17 mouse cellular contexts compared by ENCODE assay signal in the genomic region with DNA sequence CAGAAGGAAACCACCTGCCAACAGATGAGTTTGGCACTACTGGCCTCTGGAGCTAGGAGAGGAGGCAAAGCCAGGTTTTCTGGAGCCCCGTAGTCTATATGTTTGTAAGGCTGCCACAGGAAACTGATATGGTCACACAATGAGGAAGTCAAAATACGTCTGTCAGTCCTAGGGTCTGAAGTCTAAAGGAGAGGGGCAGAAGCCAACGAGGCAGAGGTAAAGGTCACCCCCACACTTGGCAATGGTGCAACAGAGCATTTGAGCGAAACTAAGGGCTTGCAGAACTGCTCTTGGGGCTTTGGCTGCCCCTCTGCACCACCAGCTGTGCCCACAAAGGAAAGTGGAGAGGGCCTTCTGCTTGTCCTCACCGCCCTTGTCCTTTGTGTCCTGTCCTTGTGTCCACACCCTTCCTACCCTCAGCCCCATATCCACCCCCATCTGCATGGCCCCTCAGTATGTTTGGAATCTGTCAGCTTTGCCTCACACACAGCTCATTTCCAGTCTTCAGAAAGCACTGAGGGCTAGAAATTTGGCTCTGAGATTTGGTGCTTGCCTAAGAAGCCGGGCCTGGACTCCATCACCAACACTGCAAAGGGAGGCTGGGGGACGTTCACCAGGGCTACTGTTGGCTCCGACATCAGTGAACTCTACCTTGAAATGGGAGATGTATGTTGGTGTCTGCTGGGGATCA. TPM values are rescaled to one million over a fixed set of nuclear protein-coding genes. Genes with fewer than 3 reads are reported as not detected.
DNase-seq lines count a peak whose midpoint lies in the region; ATAC-seq lines count a peak whose summit lies in the region.
"Had no signal": no experiment of that assay in that cellular context is flagged by ENCODE, and none has a peak within 500 bp of the region (broad histone marks: within the 10 kb centered on the region; RNA-seq: fewer than 3 reads in every experiment).

No protein-coding gene starts in this region.

- H3K4me2 ChIP-seq in heart, embryonic 13.5 days, result no peak overlapping the region
- no peak overlapping the region for H3K4me2 ChIP-seq in neural tube, embryonic 15.5 days
- H3K4me2 ChIP-seq: hindbrain, embryonic 15.5 days; neural tube, embryonic 12.5 days had no signal

- H3K27ac ChIP-seq in heart, embryonic 13.5 days (replicated peaks), result peak overlapping the region; percentile 48
- H3K27ac ChIP-seq in neural tube, embryonic 15.5 days (replicated peaks), result no peak overlapping the region
- H3K27ac ChIP-seq: gastrocnemius, adult 2 months; hindbrain, embryonic 15.5 days; neural tube, embryonic 12.5 days had no signal

- no peak for DNase-seq in heart, adult 8-10 months (ENCODE audit: low spot score)
- DNase-seq in 416B (ENCODE audit: low read depth), result peak; percentile 45
- DNase-seq in lung, postnatal 25 days (ENCODE audit: low spot score), result peak; percentile 68
- no peak for DNase-seq in spleen, postnatal 4 days (ENCODE audit: low spot score in 2 of 2)
- no peak for DNase-seq in retina, embryonic 14.5 days (ENCODE audit: low spot score)
- DNase-seq: adrenal gland, postnatal 10 days; cerebellum, adult 9-11 months; forebrain, postnatal 0 days; gastrocnemius, adult 2 months; kidney, adult 9 months; retina, postnatal 1 day had no signal

- peaks cover 16% of the 10 kb centered on the region for H3K4me1 ChIP-seq in heart, embryonic 13.5 days
- H3K4me1 ChIP-seq in neural tube, embryonic 15.5 days, result no peaks in the 10 kb centered on the region
- H3K4me1 ChIP-seq: hindbrain, embryonic 15.5 days; neural tube, embryonic 12.5 days had no signal

- no peak overlapping the region for H3K4me3 ChIP-seq in heart, embryonic 13.5 days
- H3K4me3 ChIP-seq in neural tube, embryonic 15.5 days (replicated peaks), result no peak overlapping the region
- H3K4me3 ChIP-seq: gastrocnemius, adult 2 months; hindbrain, embryonic 15.5 days; neural tube, embryonic 12.5 days had no signal

- H3K9me3 ChIP-seq in heart, embryonic 13.5 days, result peaks cover under 1% of the 10 kb centered on the region; the same call in 1 of the 2 replicates
- no peaks in the 10 kb centered on the region for H3K9me3 ChIP-seq in neural tube, embryonic 15.5 days (replicated peaks)
- H3K9me3 ChIP-seq: G1E; hindbrain, embryonic 15.5 days; neural tube, embryonic 12.5 days had no signal

- ATAC-seq in heart, embryonic 13.5 days (ENCODE audit: extremely low read depth, insufficient number of reproducible peaks, low FRiP score, low TSS enrichment), result no peak
- ATAC-seq in common myeloid progenitor, adult 5-6 weeks (replicated peaks; ENCODE audit: low read depth, poor library complexity, severe bottlenecking), result peak; percentile 86
- ATAC-seq in neural tube, embryonic 15.5 days (ENCODE audit: low FRiP score), result no peak
- ATAC-seq: forebrain, postnatal 0 days had no signal

- no peaks in the 10 kb centered on the region for H3K27me3 ChIP-seq in heart, embryonic 13.5 days (replicated peaks)
- no peaks in the 10 kb centered on the region for H3K27me3 ChIP-seq in neural tube, embryonic 15.5 days (replicated peaks)
- H3K27me3 ChIP-seq: hindbrain, embryonic 15.5 days; neural tube, embryonic 12.5 days had no signal

- no peak overlapping the region for H3K9ac ChIP-seq in heart, embryonic 13.5 days
- no peak overlapping the region for H3K9ac ChIP-seq in neural tube, embryonic 15.5 days (replicated peaks)
- H3K9ac ChIP-seq: forebrain, postnatal 0 days; hindbrain, embryonic 15.5 days; neural tube, embryonic 12.5 days had no signal

- peaks cover 26% of the 10 kb centered on the region for H3K36me3 ChIP-seq in heart, embryonic 13.5 days
- peaks cover 30% of the 10 kb centered on the region for H3K36me3 ChIP-seq in neural tube, embryonic 15.5 days
- H3K36me3 ChIP-seq: G1E had no signal

- WGBS in heart, embryonic 13.5 days, result 39% methylated on average over 8 of the region's 8 CpGs
- WGBS in neural tube, embryonic 15.5 days, result 85% methylated on average over 8 of the region's 8 CpGs

RNA-seq across cellular contexts. Expression of a gene that starts 24.4 kb away (rescaled TPM):
- polyA plus RNA-seq in heart, embryonic 13.5 days (2015; fragmentation: Nextera tagmentation; extraction: Ambion mirVana), result 19.6 and 19.9 TPM in 2 replicates
- total RNA-seq in heart, adult 8-10 months (2022), result 10 to 100 TPM; 41.2 to 50.7 (median 45.0) TPM
- total RNA-seq in common myeloid progenitor, adult 5-6 weeks (2017), result 51.6 and 62.9 TPM in 2 replicates
- polyA plus RNA-seq in neural tube, embryonic 15.5 days (2015; fragmentation: Nextera tagmentation; extraction: Ambion mirVana), result 25.1 and 25.2 TPM in 2 replicates

Comparison
In these comparisons a context has a peak if more than half of its experiments do, and no peak if none do; other contexts are left out.
1. DNase-seq: peak in 416B (single experiment) and lung, postnatal 25 days (single experiment); none in heart, adult 8-10 months (single experiment), spleen, postnatal 4 days (0 of 2) and retina, embryonic 14.5 days (single experiment).